Mouse (Mus musculus): ENCODE results near the gene Satb1. TPM values are rescaled to one million over a fixed set of nuclear protein-coding genes. Genes with fewer than 3 reads are reported as not detected.

The Satb1 gene
- total RNA-seq (2021) = 10 to 100 TPM; 69.4 to 78.0 TPM

DNA sequence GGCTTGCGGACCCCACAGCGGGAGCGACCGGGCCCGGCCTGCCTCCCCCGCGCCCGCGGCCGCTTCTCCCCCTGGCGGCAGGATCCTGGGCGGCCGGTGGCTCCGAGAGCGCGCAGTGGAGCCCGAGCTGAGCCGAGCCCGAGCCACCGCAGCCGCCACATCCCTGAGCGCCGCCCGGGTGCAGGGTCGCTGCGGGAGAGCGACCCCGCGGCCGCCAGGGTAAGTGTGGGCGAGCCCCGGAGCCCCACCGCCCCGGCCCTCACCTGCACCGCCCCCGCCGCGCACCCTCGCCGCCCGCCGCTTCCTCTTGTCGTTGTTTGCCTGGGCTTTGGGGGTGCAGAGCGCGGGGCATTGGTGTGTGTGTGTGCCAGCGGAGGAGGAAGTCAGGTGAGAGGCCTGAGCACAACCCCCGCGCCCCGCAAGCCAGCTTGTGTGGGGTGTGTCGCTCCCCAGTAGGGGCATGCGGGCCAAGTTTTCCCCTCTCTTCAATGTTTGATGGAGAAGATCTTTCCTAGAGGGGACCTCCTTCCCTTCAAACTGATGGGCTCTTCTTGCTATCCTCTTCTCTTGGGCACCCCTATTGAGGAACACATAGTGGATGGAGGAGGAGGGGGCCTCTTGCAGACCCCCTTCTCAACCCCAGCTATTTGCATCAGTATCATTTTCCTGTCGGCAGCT is at the start of gene Satb1:
Satb1 (minus strand) TSS at position 391 of the 678 bp plus-strand sequence.
- DNase-seq (ENCODE audit: extremely low spot score in 1 of 2, low spot score in 1 of 2) = peak in 1 of 2 experiments; percentile 35

DNA sequence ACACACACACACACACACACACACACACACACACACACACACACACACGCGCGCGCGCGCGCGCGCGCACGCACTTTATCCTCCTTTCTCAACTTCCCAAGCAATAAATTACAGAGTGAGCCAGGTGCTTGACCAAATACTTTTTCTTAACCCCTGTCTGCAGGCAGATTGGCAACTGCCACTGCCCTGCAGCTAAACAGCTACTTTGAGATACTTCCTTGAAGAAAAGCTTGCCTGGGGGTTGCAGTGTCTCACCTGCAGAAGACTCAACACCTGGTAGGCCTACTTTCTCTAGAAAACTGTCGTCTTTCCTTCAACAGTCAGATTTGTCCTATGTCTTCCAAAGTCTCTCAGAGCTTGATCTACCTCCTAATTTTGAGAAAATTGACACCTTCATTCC is 49.5 kb upstream of the Satb1 start:
- DNase-seq (ENCODE audit: extremely low spot score in 1 of 2, low spot score in 1 of 2) = no peak

DNA sequence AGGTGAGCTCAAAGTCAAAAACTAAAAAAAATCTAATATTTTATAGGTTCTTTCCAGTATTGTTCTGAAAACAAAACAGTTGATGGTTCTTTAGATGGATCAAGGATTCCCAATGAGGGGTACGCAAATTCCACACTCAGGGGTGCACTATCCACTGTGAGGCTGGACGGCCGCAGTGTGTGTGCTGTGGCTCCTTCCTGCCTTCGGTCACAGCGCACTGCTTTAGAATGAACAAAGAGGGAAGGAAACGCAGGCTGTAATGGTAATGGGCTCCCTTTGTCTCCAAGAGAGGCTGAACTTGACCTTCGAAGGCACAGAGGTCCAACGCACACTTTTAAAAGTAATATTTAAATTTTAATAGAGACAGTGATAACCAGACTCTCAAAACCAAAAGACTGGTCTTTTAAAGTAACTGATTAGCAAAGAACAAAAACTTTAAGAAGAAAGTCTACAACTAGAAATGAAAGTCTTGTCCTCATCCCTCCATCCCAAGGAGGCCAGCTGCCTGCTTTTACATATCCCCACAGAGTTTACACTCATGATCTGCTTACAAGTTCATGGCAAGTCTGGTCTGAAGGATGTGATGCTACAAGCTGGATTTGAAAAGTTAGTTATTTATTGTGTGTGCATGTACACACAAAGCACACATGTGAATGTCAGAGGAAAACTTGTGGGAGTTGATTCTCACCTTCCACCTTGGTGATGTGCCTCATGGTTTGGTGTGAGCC is 48.0 kb upstream of the Satb1 start:
- no peak for DNase-seq (ENCODE audit: extremely low spot score in 1 of 2, low spot score in 1 of 2)

DNA sequence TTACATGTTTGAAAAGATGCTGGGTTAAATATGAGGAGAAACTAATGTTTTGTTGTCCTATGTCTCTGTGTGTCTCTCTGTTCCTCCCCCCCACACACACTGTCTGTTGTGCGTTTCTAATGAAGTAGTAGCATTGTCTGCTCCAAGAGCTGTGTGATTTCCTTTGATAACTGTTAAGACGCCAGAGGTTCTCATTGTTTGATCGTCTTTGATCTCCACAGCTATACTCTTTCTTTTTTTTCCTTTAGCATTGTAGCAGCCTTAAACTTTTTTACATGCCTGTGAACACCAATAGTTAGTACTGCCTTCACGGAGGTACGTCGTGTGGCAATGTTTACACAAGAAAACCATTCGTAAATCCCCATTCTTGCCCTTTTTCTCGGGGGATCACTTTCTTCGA is 47.1 kb upstream of the Satb1 start:
- no peak for DNase-seq (ENCODE audit: extremely low spot score in 1 of 2, low spot score in 1 of 2)

DNA sequence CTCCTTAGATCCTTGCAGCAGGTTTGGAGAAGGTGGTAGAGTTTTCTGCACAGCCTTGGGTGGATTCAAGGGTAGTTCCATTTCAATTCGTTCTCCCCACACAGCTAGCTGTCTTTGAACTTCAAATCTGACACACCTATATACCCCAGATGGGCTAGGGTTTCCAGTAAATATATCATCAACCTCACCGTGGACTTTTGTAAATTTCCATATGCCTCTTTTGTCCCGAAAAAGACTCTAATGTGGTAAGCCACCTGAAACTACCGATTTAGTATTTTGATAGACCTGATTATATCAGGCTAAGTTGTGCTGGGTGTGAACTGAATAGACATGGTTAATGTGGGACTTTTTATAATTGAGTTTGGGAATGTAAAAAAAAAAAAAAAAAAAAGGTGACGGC is 46.6 kb upstream of the Satb1 start:
- no peak for DNase-seq (ENCODE audit: extremely low spot score in 1 of 2, low spot score in 1 of 2)

DNA sequence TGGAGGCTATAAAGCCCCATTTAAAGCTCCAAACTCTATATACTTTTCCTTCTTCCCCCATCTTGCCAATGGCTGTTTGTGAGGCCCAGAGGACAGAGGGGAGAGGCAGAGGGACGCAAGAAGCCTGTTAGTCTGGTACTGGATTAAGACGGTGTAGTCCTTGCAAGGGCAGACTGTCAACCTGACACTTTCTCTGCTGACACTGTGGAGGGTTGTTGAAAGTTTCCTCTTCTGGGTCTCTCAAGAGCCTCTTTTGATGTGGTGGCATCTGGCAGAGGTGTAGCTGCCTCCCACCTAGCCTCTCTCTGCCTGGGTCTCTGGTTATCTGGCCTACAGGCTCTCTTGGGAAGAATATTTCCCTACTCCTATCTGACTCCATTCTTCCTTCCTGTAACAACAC is 46.1 kb upstream of the Satb1 start:
- DNase-seq (ENCODE audit: extremely low spot score in 1 of 2, low spot score in 1 of 2) = no peak

DNA sequence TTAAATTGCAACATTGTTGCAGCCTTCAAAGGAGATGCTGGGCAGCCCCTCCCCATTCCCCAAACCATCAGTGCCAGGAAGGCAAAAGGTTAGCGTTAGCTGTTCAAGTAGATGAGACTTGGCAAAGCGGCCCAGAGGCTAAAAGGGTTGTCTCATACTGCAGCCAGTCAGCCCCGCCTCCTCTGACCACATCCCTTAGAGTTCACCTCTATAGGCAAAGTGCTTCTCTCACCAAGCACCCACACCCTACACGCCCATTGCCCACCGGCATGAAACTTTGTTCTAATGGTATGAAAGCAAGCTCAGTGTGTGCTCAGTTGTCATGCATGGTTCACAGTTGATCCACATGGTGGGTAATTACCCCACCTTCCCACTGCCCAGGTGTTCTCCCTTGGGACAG is 43.4 kb upstream of the Satb1 start:
- no peak for DNase-seq (ENCODE audit: extremely low spot score in 1 of 2, low spot score in 1 of 2)

DNA sequence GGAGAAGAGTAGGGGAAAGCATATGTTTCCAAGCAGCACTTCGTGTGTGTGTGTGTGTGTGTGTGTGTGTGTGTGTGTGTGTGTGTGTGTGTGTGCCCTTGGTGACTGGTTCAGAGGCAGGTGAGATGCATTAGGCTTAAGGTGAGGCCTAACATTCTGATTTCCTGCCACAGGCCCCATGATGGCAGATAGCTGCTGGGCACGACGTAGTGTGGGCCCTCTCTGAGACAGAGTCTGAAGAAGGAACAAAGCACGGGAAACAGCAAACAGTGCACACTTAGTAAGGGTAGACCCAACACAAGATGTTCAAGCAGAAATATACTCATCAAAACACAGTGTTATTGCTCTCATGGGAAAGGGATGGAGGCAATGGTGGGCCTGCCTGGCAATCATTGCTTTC is 24.5 kb upstream of the Satb1 start:
- no peak for DNase-seq (ENCODE audit: extremely low spot score in 1 of 2, low spot score in 1 of 2)

DNA sequence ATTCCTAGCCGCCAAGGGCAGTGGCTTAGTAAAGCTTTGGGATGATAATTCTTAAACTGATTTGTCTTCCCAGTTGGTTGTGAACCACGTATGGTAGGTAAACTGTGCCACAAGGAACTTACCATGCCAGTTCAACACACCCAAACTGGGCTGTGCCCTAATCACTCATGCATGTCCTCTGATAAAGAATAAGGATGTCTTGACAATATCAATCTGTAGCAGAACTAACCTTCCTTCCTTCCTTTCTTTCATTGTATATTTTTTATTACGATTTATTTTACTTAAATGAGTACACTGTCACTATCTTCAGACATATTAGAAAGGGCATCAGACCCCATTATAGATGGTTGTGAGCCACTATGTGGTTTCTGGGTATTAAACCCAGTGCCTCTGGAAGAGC is 23.2 kb upstream of the Satb1 start:
- DNase-seq (ENCODE audit: extremely low spot score in 1 of 2, low spot score in 1 of 2) = no peak

DNA sequence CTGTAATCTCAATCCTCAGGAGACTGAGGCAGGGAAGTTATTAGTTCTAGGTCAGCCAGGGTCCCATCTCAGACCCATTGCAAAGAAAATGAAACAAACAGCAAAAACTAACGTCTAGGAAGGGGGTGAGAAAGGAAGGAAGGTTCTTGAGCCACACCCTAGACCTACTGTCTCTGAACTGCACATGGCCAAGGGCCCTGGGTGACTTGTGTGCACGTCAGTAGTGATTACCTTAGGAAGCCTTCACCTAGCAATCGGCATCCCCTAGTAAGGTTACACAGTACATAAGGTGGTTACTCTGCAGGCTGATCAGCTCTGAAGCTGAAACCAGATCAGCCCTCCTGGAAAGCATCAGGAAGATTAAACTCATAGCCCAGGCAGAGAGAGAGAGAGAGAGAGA is 22.2 kb upstream of the Satb1 start:
- DNase-seq (ENCODE audit: extremely low spot score in 1 of 2, low spot score in 1 of 2) = no peak

DNA sequence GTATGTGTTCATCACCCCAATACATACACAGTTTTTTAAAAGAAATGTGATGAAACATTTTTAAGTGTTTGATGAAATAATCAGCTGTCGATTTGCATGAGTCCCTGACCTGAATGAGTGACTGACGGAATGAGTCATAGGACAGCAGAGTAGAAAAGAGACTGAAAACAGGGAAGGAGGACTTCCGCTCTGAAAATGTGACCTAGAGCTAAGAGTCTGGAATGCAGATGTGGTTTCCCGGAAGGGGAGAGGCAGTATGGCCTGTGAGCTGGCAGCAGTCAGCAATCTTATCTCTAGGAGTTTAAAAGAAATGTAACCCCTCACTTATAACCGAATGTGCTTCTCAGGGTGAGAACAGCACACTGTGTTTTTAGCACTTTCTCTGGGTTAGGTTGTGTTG is 20.9 kb upstream of the Satb1 start:
- DNase-seq (ENCODE audit: extremely low spot score in 1 of 2, low spot score in 1 of 2) = no peak

DNA sequence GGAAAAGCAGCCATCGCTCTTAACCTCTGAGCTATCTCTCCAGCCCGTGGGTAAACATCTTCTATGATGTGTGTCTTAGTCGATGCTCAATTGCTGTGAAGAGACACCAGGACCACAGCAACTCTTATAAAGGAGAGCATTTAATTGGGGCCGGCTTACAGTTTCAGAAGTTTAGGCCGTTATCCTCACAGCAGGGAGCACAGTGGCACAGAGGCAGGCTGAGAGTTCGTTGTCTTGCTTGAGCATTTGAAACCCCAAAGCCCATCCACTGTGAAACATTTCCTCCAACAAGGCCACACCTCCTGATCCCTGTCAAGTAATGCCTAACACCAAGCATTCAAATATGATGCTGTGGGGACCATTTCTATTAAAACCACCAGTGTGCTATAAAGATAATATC is 7.5 kb upstream of the Satb1 start:
- DNase-seq (ENCODE audit: extremely low spot score in 1 of 2, low spot score in 1 of 2) = no peak

DNA sequence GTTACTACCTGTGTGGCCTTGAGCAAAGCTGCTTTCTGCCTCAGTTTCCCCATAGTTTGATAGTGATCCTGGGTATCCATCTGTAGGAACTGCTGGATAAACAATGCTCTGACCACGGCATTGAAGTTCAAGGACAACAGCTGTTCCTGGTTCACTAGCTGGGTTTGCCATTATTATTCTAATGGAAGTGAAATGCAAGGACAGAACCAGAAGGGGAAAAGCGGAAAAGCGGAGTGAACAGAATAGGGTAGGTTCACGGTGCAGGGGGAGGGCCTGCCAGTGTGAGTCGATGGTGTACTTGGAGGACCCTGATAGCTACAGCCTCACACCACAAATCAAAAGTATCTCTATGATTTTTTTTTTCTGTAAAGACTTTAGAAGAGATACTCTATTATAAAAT is 6.4 kb upstream of the Satb1 start:
- DNase-seq (ENCODE audit: extremely low spot score in 1 of 2, low spot score in 1 of 2) = no peak

DNA sequence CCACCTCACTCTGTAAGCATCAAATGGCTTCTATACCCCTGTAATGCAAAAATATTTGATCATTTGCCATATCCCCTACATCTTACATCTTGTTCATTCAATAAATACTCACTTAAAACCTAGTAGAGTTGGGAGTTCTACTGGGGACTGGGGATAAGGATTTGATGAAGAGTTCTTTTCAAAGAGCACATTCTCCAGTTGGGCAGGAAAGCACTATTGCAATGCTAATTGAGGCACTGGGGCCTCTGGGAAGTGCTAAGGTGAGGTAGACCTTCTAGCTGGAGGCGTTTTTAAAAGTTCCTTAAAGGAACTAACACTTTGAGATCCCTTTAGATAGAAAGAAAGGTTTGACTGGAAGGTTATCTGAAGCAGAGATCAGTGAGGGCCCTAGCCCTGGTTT is 3.8 kb upstream of the Satb1 start:
- no peak for DNase-seq (ENCODE audit: extremely low spot score in 1 of 2, low spot score in 1 of 2)

DNA sequence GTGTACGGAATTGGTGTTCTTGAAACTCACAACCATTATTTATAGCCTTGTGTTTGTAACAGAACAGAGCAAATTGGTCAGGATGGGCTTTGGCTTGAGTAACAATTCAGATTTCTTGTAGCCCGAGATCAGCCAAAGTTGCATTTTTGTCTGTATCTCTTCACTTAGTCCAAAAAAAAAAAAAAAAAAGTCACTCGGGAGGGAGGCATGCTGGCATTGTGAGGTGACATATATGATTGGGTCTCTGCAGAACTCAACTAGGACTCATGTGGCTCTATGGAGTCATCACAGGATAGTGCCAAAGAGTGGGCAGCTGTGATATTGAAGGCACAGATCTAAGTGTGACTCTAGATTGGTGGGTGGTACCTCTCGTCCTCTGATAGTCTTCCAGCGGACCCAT is 3.2 kb upstream of the Satb1 start:
- no peak for DNase-seq (ENCODE audit: extremely low spot score in 1 of 2, low spot score in 1 of 2)

DNA sequence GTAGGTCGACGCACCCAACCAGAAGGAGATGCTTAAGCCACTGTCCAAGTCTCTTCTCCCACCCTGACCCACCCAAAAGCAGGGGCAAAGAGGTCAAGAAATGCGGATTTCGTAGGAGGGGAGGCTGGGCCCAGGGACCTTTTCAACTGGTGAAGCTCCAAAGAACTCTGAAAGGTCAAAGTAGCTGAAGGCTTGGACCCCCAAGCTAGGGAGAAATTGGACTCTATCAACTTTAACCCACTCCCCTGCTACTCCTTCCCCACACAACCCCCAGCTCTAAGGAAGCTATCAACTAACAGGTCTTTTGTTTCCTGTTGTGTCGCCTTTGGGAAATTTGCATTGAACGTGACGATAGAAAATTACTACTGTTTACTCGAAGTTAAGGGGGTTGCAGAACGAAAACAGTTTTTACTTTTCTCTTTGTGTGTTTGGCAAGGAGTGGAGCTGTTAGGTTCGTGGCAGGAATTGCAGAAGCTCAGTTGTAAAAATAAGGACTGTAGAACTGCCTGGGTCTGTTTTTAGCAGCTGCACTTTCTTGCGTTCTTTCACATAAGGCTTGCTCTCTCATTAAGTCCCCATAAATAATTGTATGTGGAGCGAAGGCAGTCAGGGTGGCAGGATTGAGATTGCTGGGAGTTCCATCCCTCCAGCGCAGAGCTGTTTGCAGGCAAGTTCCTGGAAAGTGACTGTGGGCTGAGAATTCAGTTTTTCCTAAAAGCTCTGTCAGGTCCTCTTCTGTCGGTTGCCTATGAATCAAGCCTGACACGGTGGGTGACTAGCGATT is 680 bp upstream of the Satb1 start:
- DNase-seq (ENCODE audit: extremely low spot score in 1 of 2, low spot score in 1 of 2) = peak in 1 of 2 experiments; percentile 5

DNA sequence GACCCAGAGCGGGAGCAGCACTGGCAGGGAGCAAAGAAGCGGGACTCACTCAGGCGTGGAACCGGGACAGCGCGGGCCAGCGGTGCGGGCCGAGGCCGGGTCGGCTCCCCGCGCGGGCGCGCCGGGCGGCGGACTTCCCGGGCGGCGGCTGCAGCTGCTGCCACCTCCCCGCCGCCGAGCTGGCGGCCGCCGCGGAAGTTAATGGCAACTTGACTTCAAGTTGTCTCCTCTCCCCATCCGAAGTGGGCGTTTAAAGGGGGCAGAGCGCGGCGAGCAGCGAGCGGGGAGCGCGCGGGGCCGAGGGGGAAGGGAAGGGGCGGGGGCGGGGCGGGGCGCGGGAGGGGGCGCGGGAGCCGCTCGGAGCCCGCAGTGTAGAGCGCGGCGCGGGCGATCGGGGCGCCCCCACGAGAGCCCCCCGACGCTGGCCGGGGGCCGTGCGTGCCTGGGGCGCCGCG is 642 bp downstream of the Satb1 start:
- DNase-seq (ENCODE audit: extremely low spot score in 1 of 2, low spot score in 1 of 2) = no peak

DNA sequence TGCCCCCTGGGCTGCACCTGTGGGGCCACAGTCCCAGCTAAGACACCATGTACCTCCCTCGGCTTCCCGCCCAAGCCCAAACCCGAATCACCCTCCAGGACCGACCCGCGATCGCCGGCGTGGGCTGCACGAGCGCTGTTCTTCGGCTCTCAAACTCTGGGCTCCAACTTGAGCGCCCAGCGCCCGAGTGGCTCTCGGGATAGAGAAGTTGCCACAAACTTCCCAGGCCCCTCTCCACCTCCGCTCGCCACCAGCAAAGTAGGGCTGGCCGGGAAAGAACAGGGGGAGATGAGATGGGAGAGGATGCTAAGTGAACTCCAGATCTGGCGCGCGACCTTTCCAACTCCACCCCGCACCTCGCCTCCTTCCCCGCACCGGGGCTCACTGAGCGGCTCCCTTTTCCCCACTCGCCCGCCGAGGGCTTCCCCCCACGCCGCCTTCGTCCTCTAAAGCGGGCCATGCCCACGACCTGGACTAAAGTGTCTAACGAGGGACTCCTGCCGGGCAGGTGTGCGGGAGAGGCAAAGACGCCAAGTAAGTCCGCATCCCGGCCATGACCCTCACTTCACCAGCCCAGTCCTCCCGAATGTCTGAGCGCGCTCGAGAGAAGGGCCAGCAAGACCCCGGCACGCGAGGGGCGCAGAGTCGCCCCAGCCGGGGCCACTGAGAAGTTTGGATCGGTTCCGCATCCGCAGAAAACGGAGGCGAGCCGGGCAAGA is 1.2 kb downstream of the Satb1 start:
- DNase-seq (ENCODE audit: extremely low spot score in 1 of 2, low spot score in 1 of 2) = peak in 1 of 2 experiments; percentile 14

DNA sequence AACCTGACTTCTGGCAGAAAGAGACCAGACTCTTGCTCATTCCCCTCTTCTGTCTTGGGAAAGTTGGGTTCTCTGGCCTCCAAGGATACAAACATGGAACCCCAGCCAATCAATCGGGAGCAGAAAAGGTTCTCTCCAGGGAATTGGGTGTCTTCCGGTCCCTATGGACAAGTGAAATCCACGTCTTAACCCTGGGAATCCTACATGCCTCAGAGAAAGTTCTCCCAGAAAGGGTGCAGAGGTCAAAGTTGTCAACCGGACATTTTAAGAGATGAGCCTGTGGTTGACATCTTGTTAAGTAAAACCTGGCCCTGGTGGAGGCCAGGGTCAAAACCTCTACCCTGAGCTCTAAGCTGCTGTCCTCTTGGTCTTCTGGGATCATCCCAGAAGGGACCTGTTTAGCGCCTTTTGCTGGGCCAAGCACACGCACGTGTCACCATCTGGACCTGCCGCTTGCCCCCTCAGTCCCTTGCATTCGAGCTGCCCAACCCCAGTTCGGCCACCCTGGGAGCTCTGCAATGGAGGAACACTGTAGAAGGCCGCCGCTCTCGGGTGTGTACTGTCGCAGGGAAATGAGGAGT is 1.9 kb downstream of the Satb1 start:
- DNase-seq (ENCODE audit: extremely low spot score in 1 of 2, low spot score in 1 of 2) = no peak

DNA sequence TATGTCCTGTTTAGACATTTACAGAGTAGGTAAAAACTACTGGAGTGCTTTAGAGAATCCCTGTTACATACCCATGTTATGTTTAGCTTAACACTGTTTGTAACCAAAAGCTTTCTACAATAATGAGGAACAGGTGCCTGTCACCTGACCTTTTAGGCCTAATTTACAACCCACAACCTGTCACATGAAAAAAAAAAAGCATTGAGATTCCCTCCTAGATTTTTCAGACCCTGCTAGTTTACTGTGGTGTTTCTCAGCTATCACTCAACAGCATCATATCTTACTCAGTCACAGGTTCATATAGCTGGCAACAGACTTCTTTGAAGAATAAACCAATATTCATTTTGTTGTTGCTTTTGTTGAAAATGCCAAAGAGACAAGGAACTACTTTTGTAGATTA is 3.7 kb downstream of the Satb1 start:
- no peak for DNase-seq (ENCODE audit: extremely low spot score in 1 of 2, low spot score in 1 of 2)

Data from layer of hippocampus, postnatal 25 days (tissue).